Mouse (Mus musculus) midbrain, embryonic 14.5 days (tissue): ENCODE measurements around the gene Tdo2. TPM values are rescaled to one million over a fixed set of nuclear protein-coding genes. Genes with fewer than 3 reads are reported as not detected.

Experiments used
- ATAC-seq: fragments of 200-750 bp; cut with Nextera tagmentation; 2 replicates; pipeline ENCODE4 v1.8.0; 2017; ENCODE audit warnings: moderate number of reproducible peaks, moderate library complexity; ENCODE audit not compliant: low FRiP score, low TSS enrichment
- DNase-seq: peaks from one replicate; pipeline ENCODE4 v3.0.0-alpha.2; 2015
- H3K27ac ChIP-seq: fragments of 300-500 bp; sonication (generic); replicated peaks from 2 replicates; pipeline ENCODE4 v1.5.1; 2014; ENCODE audit warnings: mild to moderate bottlenecking, low read depth, low read length, moderate library complexity
- H3K27me3 ChIP-seq: fragments of 300-500 bp; sonication (generic); 2 replicates; pipeline ENCODE4 v1.6.1; 2014; ENCODE audit warnings: low read length, control low read depth, mixed read lengths; ENCODE audit not compliant: control insufficient read depth, insufficient read depth
- H3K36me3 ChIP-seq: fragments of 300-500 bp; sonication (generic); 2 replicates; pipeline ENCODE4 v1.6.1; 2014; ENCODE audit warnings: low read length, control low read depth; ENCODE audit not compliant: control insufficient read depth, insufficient read depth
- H3K4me1 ChIP-seq: fragments of 300-500 bp; sonication (generic); 2 replicates; pipeline ENCODE4 v1.6.1; 2014; ENCODE audit warnings: mild to moderate bottlenecking, antibody characterized with exemption, low read length, control low read depth; ENCODE audit not compliant: control insufficient read depth, insufficient read depth
- H3K4me2 ChIP-seq: fragments of 300-500 bp; sonication (generic); 2 replicates; pipeline ENCODE4 v1.6.1; 2014; ENCODE audit warnings: mild to moderate bottlenecking, low read length, moderate library complexity
- H3K4me3 ChIP-seq: fragments of 300-500 bp; sonication (generic); replicated peaks from 2 replicates; pipeline ENCODE4 v1.5.1; 2014; ENCODE audit warnings: low read depth, low read length
- H3K9ac ChIP-seq: fragments of 300-500 bp; sonication (generic); replicated peaks from 2 replicates; pipeline ENCODE4 v1.6.1; 2014; ENCODE audit warnings: mild to moderate bottlenecking, low read length, moderate library complexity
- H3K9me3 ChIP-seq: fragments of 300-500 bp; sonication (generic); 2 replicates; pipeline ENCODE4 v1.6.1; 2016; ENCODE audit warnings: low read length, control low read depth, mixed read lengths; ENCODE audit not compliant: control insufficient read depth
- WGBS: fragments of 180-500 bp; shearing (Covaris S2); extraction: QIAGEN DNeasy Blood & Tissue Kit; methylation state at CpG from one replicate; pipeline ENCODE4 v1.1.7; 2014; 5-methylcytosine and 5-hydroxymethylcytosine counted together
- polyA plus RNA-seq: library from polyadenylated mRNA; unstranded; fragments of >200 nt; fragmentation: Nextera tagmentation; extraction: Ambion mirVana; gene quantifications from 2 replicates; pipeline ENCODE4 v1.2.1, GENCODE M21; 2014

Tdo2 gene
- 0.25 TPM in 1 of 2 replicates, not detected in the other for polyA plus RNA-seq

DNA sequence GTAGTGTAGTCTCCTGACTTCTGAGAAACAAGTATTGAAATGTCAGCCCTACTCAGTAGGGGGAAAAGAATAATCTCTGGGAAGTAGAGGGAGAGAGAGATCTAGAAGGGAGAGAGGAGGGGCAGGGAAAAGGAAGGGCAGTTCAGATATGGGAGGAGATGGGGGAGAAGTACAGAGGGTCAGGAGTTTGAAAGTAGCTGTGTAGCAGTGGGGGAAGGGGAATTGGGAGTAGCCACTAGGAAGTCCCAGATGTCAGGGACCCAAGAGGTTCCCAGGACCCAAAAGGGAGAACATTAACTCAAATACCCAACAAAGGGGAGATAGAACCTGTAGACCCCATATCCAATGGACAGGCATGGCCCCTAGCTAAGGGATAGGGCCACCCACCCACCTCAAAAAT is at the start of gene Tdo2:
TSS of gene Tdo2 (minus strand) at position 101 of the 400 bp plus-strand sequence.
- Histone ChIP-seq H3K4me3 (no peak within 1 kb of the TSS), H3K36me3 (no peaks in the 10 kb centered on the region), H3K4me1 (no peaks in the 10 kb centered on the region), H3K27me3 (no peaks in the 10 kb centered on the region), H3K9me3 (no peaks in the 10 kb centered on the region), H3K9ac (no peak within 1 kb of the TSS), H3K27ac (no peak within 1 kb of the TSS), H3K4me2 (no peak within 1 kb of the TSS)
- DNase-seq (no peak), ATAC-seq (no peak)

DNA sequence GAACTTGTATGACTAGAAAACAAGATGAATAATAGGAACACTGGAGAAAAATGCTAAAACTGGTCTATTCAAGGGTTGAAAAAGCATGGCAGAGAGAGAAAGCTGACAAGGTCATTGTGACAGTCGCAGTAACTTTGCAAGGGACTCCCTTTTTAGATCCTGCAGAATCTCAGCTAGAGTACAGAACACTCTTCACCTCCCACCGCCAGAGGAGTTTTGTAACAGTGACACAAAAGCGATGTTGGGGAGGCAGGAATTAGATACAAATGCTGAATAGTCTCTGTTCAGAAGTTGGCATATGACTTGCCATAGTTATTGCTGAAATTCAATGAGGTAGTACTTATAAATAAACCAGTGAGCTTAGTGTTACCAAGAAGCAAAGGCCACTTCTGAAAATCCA is 47.1 kb upstream of the Tdo2 start:
- 82% methylated on average over 3 of the region's 3 CpGs for WGBS
- H3K9ac ChIP-seq, result no peak overlapping the region
- H3K4me2 ChIP-seq, result no peak overlapping the region
- H3K27ac ChIP-seq, result no peak overlapping the region
- no peak overlapping the region for H3K4me3 ChIP-seq
- DNase-seq (no peak), ATAC-seq (no peak)
- no peaks in the 10 kb centered on the region for H3K27me3 ChIP-seq
- H3K9me3 ChIP-seq, result no peaks in the 10 kb centered on the region
- no peaks in the 10 kb centered on the region for H3K4me1 ChIP-seq
- H3K36me3 ChIP-seq, result no peaks in the 10 kb centered on the region

DNA sequence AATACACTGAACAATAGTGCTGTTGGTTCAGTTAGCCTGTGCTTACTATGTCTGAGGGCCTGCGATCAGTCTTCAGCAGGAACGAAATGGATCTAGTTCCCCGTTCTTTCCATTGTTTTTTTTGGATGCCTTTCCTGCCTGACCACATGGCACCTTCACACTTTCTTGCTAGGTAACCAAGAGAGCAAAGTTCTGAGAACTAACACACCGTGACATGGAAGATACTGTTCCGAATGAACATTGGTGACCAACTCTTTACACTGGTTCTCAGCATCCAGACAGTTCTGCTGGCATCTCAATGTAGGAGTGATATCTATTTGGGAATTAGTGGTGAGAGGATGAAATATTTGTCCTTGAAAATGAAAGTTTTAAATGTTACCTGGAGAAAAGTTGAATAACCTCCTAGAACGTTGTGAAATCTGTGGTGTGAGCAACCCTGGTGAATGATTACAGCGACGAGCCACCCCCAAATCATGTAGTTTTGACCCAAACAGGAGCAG is 46.5 kb upstream of the Tdo2 start:
- no peak overlapping the region for H3K27ac ChIP-seq
- DNase-seq (no peak), ATAC-seq (no peak)
- H3K4me1 ChIP-seq, result no peaks in the 10 kb centered on the region
- H3K27me3 ChIP-seq, result no peaks in the 10 kb centered on the region
- H3K36me3 ChIP-seq, result no peaks in the 10 kb centered on the region
- H3K4me3 ChIP-seq, result no peak overlapping the region
- no peaks in the 10 kb centered on the region for H3K9me3 ChIP-seq
- 90% methylated on average over 8 of the region's 8 CpGs for WGBS
- H3K9ac ChIP-seq, result no peak overlapping the region
- no peak overlapping the region for H3K4me2 ChIP-seq

DNA sequence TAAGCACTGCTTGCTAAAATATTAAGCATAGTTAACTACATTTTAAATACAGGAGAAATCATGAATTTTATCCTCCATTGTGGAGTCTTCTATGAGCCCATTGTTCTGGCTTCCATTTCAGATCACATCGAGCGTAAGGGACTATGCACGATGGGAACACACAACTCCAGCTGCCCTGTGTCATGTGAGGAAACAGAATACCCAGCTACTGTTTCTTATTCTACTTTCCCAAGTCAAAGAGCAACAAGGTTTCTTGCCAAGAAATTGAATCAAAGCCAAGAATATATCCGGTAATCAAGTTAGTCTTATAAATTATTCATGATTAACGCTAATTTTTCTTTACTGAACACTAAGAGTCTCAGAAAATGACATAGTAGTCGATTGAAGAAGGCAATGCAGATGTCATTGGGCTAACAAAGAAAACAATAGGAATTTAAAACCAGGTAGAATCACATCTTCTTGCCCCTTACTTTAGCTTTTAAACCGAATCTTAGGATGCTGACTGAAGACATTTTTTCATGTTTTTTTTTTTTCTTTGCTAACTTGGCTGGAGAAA is 38.2 kb upstream of the Tdo2 start:
- no peak overlapping the region for H3K4me2 ChIP-seq
- H3K27ac ChIP-seq, result no peak overlapping the region
- H3K36me3 ChIP-seq, result no peaks in the 10 kb centered on the region
- H3K9ac ChIP-seq, result no peak overlapping the region
- H3K4me1 ChIP-seq, result no peaks in the 10 kb centered on the region
- DNase-seq (peak; percentile 33), ATAC-seq (no peak)
- no peak overlapping the region for H3K4me3 ChIP-seq
- H3K27me3 ChIP-seq, result no peaks in the 10 kb centered on the region
- 36% methylated on average over 7 of the region's 7 CpGs for WGBS
- no peaks in the 10 kb centered on the region for H3K9me3 ChIP-seq

DNA sequence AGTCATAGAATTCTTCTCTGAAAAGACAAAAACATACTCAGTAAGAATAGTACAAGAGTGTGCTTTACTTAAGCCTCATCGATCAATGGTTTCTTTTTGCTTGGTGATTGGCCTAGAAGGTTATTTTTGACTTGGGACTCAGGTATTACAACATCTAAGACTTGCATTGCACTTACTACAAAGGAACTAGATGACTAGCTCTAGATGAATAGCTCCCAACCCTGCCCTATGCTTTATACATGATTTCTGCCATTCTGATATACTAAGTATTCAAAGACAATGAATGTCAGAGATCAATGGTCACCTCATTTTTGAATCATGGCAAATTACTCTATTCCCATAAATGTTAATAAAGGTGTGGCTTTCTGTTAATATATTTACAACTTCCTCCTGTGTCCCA is 31.0 kb upstream of the Tdo2 start:
- no peaks in the 10 kb centered on the region for H3K4me1 ChIP-seq
- H3K27ac ChIP-seq, result no peak overlapping the region
- ATAC-seq (no peak), DNase-seq (no peak)
- no peaks in the 10 kb centered on the region for H3K27me3 ChIP-seq
- H3K4me3 ChIP-seq, result no peak overlapping the region
- no peak overlapping the region for H3K4me2 ChIP-seq
- no peaks in the 10 kb centered on the region for H3K9me3 ChIP-seq
- no peak overlapping the region for H3K9ac ChIP-seq
- 98% methylated on average over 1 of the region's 1 CpGs for whole genome bisulfite sequencing
- no peaks in the 10 kb centered on the region for H3K36me3 ChIP-seq

DNA sequence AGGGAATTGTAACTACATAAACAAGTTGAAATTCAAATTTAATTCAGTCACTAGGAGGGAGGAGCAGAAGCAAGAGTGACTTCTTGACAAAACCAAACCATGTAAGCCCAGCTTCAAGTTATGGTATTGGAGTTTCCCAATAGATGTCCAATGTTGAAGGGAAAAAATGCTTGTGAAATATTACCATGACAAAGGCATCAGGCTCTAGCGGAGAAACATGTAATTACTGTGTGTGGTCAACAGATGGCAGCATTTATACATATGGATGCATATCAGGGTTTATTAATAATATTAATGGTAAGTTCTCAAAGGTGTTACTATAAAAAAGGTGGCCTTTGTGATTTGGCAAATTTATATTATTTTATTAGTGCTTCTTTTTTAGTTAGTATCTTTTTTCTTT is 20.0 kb upstream of the Tdo2 start:
- Histone ChIP-seq H3K36me3 (no peaks in the 10 kb centered on the region), H3K27ac (no peak overlapping the region), H3K4me1 (no peaks in the 10 kb centered on the region), H3K9me3 (no peaks in the 10 kb centered on the region), H3K9ac (no peak overlapping the region), H3K4me3 (no peak overlapping the region), H3K27me3 (no peaks in the 10 kb centered on the region), H3K4me2 (no peak overlapping the region)
- 2% methylated on average over 1 of the region's 1 CpGs for WGBS
- DNase-seq, result peak; percentile 86
- ATAC-seq, result peak; percentile 24; the same call in 1 of the 2 replicates

DNA sequence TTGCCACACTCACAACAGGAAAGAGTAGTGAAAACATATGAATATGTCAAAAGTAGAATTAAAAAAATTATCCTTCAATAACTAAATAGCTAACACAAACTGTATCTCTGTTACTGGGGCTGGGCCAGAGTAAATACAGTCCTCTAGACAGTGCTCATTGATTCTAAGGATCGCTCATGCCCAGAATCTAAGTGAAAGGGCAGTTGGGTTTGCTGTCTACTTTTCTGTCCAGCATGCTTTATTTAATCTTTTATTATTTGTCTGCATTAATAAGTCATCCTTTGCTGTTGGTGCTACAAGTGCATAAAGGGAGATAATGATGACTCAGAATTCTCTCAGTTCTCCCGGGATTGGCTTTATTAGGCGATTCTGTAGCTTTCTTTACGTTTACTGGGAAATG is 19.4 kb upstream of the Tdo2 start:
- no peak for ATAC-seq
- no peak overlapping the region for H3K9ac ChIP-seq

DNA sequence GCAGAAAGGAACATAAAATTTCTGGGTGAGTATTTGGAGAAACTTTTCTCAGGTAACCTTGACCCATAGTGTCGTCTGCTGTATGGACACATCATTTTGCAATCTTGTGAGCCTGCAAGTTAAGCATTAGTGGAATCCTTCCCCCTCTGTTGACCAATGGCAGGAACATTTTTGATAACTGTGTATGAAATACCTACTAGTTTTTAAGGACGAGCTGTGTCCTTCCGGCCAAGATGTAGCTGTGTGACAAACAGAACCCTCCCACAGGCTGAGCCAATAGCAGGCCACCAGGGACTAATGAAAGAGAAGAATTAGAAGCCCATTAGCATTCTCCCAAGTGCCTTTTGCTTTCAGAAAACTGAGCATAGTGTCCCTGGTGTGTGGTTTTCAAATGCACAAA is 14.5 kb upstream of the Tdo2 start:
- H3K9me3 ChIP-seq, result no peaks in the 10 kb centered on the region
- H3K4me2 ChIP-seq, result no peak overlapping the region
- DNase-seq (no peak), ATAC-seq (no peak)
- H3K27ac ChIP-seq, result no peak overlapping the region
- H3K27me3 ChIP-seq, result no peaks in the 10 kb centered on the region
- H3K36me3 ChIP-seq, result no peaks in the 10 kb centered on the region
- H3K4me3 ChIP-seq, result no peak overlapping the region
- no peaks in the 10 kb centered on the region for H3K4me1 ChIP-seq
- H3K9ac ChIP-seq, result no peak overlapping the region
- WGBS, result 70% methylated on average over 3 of the region's 3 CpGs

More for the DNA sequence above, 19.4 kb upstream of the Tdo2 start:
- Histone ChIP-seq H3K27ac (no peak overlapping the region), H3K4me3 (no peak overlapping the region), H3K4me2 (no peak overlapping the region), H3K9me3 (no peaks in the 10 kb centered on the region), H3K36me3 (no peaks in the 10 kb centered on the region), H3K27me3 (no peaks in the 10 kb centered on the region), H3K4me1 (no peaks in the 10 kb centered on the region)
- 41% methylated on average over 4 of the region's 4 CpGs for WGBS
- DNase-seq, result no peak

DNA sequence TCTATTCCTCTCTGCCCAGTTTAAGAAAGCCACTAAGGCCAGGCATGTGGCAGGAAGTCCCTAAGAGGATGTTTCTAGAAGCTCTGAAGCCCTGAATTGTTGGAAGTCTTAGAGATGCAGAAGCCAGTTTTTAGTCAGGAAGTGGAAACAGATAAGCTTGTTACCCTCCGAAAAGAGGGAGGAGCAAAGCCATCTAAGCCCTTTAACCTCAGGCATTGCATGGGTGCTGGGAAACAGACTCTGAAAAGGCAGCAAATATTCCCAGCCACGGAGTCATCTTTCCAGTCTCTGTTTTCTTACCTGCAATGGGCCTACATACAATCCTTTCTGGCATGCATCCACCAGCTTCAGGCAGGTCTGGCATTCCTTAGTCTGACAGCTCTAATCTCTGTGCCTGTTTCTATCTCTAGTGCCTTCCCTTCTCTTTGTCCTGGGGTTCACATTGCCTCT is 13.7 kb upstream of the Tdo2 start:
- no peak for ATAC-seq
- WGBS, result 40% methylated on average over 2 of the region's 2 CpGs
- no peak for DNase-seq

More for the DNA sequence above, 13.7 kb upstream of the Tdo2 start:
- H3K9ac ChIP-seq, result no peak overlapping the region
- H3K27me3 ChIP-seq, result no peaks in the 10 kb centered on the region
- H3K4me1 ChIP-seq, result no peaks in the 10 kb centered on the region
- H3K36me3 ChIP-seq, result no peaks in the 10 kb centered on the region
- H3K4me3 ChIP-seq, result no peak overlapping the region
- no peak overlapping the region for H3K4me2 ChIP-seq
- no peaks in the 10 kb centered on the region for H3K9me3 ChIP-seq
- no peak overlapping the region for H3K27ac ChIP-seq
